Mouse (Mus musculus): ENCODE results near the gene Gtf2h5.

GRCm38 (mm10) chr17:6095579-6095978, 16.0 kb downstream of the Gtf2h5 start:
- TF ChIP-seq CTCF (IDR thresholded peaks at IDR 0.05; ENCODE audit: low read depth, low read length): no peak
- TF ChIP-seq POLR2A (IDR thresholded peaks at IDR 0.05; ENCODE audit: insufficient read depth, low read length): no peak
- TF ChIP-seq EP300 (IDR thresholded peaks at IDR 0.05; ENCODE audit: insufficient read depth, low read depth, low read length): no peak

Data from ES-Bruce4 (cell line).